Mouse (Mus musculus) adrenal gland, adult (tissue): ENCODE results near the gene Ebpl.

Source experiments
- DNase-seq, 2 experiments: peaks; one replicate each; pipeline ENCODE4 v3.0.0; 2022 to 2023; ENCODE audit warnings: low spot score in 1 of 2; ENCODE audit not compliant: inconsistent age in 2 of 2

The Ebpl gene

DNA sequence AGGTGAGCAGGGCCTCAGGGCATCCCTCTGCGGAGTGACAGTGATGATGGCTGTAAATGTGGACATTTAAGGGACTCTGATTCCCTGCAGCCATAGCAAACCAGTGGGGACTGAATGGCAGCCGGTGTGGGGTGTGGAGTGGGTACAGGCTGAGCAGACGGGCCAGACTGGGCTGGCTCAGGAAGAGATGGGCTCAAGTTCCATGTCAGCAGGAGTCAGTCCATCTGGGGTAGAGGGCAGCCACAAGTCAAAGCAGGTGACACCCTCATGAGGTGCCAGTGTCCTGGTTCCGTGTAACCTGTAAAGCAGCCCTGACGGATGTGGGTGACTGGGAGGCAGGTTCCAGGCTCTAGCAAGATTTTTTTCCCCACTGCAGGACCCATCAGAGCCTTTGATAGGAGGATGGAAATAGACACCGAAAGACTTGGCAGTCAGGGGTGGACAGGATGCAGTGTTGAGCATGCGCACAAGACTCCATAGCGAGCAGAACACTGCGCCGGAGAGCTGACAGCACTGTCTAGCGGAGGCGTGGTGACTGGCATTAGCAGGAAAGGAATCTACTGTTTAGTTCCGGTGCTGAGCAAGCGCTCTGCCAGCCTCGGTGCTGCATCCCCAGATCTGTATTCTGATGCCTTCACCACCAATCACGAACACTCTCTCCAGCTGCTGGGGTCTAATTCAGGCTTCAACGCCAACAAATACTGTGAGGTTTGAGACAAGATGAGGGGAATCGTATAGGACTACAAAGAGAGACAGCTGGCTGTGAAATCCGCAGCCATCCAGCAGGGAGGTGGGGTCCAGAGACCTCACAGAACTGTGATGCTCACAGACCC lies 32.4 kb downstream of the Ebpl start:
- peak; percentile 64 to 80 for DNase-seq

DNA sequence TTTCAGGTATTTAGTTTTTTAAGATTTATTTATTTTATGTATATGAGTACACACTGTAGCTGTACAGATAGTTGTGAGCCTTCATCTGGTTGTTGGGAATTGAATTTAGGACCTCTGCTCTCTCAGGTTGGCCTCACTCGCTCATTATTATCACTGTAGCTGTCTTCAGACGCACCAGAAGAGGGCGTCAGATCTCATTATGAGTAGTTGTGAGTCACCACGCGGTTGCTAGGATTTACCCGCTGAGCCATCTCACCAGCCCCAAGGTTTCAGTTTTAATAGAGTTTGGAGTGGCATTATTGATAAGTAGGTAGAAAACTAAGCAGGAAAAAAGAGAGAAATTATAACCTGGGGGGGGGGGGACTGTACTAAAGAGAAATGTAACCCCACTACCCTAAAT lies 33.2 kb downstream of the Ebpl start:
- DNase-seq: peak; percentile 39 to 70

DNA sequence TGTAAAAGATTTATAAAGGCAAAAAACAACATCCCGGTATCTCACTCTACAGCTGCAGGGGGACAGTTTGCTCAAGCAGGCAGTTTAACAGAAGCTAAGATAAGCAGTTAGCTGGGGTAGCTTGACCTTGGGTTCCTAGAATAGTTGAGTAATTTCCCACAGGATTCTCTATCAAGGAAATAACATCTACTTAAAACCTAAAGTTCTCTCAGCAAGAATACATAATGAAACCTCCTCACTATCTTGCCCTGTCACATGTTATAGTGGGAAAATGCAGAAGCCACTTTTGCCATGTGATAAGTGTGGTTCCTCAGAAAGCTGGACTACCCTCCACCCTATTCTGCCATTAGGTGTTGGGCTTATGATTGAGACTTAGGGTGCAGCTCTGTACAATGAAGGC lies 37.5 kb downstream of the Ebpl start:
- DNase-seq: no peak

DNA sequence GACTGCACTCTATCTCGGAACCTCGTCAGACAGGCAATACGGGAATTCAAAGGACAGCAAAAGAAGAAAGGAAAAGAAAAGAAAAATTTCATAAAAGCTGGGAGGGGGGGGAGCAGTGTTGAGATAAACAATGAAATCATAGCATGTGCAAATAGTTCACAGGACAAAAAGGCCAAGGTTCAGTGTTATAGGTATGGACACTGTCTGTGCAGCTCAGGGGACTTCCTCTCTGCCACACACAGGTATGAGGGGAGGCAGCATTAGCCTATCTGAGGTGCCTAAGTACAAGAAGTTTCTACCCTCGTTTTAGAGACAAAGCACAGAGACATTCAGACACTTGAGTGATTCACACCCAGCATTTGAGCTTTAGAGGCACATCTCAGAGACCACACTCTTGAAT lies 39.0 kb downstream of the Ebpl start:
- no peak for DNase-seq

DNA sequence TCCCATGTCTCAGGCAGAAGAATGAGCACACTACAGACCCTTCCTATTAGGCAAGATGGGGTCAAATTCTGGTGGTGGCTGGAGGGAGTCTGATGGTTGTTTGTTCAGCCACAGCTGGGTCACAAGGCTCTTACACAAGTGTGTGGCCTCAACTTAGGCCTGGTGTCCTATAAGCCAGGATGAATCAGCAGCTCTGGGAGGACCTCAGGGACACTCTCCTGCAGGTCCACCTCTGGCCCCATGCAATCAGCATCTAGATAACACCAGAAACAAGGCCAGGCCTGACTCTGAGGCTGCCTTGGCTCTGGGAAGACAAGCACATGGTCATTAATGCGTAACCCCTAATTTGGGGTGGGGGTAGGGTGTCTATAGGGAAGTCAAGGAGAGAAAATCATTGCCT lies 39.5 kb downstream of the Ebpl start:
- peak; percentile 30 to 86 for DNase-seq

DNA sequence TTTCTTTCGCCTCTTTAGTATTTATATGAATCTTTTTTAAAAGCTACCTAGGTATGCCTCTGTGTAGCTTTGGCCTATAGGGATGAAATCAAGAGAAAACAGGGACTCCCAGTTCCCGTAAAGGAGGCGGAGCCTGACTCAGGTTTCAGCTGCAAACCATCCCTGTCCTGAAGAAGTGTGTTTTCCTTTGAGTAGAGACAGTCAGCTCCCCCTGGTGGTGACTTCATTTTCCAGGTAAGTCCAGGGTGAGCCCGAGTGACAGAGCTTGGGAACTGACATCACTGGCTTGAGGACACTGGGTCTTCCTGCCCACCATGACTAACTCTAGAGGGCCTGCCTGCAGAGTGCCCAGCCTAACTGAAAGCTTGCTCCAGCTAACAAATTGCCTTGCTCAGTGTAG lies 43.4 kb downstream of the Ebpl start:
- DNase-seq: peak; percentile 46 to 88

DNA sequence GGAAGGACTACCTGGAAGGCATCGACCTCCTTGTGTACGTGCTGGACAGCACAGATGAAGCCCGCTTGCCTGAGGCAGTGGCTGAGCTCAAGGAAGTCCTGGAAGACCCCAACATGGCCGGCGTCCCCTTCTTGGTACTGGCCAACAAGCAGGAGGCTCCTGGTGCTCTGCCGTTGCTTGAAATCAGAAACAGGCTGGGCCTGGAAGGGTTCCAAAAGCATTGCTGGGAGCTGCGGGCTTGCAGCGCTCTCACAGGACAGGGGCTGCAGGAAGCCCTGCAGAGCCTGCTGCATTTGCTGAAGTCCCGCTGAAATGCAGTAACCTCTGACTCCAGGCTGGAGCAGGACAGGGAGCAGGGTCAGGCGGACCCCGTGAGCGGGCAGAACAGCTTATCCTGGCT lies 49.3 kb downstream of the Ebpl start:
- peak in 1 of 2 experiments; percentile 31 for DNase-seq

DNA sequence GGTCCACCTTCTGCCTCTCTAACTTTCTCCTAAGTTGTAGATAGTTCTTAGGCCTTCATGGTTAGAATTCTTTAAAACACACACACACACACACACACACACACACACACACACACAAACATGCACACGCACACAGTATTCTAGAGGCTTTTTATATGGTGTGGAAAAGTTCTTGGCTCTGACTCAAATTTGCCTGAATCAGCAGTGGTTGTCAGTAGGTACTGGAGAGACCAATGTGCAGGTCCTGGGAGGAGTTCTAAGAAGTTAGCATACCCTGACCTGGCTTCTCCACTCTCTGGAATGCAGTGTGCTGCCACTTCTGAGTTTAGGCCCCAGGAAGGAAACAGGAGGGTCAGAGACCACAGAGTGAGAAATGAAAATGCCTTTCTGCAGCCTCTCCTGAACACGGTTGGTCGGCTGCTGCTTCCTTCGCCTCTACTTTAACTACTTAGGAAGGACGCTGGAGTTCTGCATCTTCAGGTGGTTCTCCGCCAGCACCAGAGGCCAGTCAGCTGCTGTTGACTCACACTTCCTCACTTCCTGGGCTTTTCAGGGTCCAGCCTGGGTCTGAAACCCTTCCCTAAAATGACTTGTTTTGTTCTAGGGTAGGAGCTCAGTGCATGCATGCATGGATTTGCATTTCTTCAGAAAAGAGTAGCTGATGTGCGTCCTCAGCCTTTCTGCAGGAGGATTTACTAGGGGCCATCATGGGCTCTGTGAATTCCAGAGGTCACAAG lies 50.0 kb downstream of the Ebpl start:
- DNase-seq: no peak

DNA sequence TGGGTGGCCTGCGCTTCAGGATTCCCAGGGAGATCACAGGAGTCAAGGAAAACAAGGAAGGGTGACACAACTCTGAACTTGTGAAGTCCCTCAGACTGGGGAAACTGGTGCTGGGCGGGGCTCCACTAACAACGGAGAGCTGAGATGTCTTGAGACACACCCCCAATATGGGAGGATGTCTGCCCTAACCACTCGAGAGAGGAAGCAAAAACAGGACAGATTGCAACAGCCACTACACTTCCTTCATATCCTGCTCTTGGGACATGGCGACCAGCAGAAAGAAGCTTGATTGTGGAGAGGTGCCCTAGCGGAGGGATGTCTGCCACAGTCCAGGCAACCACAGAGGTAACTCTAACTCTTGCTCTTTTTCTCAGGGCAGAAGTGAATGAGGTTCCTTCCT lies 50.6 kb downstream of the Ebpl start, which contains the start of gene Arl11:
Gene Arl11 (plus strand): TSS at position 161 of the 400 bp plus-strand sequence.
- DNase-seq: peak in 1 of 2 experiments; percentile 42

DNA sequence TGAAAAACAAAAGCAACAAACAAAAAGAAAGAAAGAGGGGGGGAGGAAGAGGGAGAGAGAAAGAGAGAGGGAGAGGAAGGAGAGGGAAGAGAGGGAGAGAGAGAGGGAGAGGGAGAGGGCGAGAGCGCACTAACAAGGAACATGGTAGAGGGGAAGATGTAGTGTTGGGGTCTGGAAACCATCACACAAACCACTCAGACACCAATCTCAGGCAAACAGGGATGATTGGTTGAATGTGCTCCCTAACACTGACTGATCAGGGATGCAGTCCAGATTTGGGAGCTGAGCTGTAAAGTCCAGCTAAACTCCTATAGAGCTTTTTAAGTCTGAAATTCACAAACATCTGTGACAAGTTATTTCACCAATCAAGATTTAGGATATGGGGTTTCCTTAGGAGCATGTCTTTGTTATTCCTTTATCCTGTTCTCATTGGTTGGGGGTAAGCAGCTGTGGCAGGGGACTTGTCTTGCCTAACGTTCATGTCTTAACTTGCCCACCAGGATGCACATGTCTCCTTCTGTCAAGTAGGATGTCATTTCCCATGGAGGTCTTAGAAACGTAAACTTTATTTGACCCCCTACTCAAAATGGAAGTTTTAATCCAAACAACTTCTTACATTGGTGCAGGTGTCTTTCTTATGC lies 56.1 kb downstream of the Ebpl start:
- no peak for DNase-seq

DNA sequence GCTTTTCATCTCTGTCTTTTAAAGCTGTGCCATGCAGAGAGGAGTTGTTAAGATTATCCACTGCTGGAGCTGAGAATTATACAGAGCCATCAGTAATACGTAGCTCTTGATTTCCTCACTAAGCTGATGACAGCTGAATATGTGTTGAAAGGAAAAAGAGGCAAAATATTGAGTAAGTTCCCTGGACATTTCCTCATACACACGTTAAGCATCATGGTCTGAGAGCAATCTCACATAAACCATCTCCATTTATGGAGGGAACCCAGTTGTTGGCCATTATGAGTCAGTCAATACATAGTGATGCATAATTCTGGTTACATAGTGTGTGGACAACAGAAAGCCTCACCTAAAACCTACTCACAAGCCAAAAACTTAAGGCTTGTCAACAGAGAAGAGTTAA lies 57.8 kb downstream of the Ebpl start:
- no peak for DNase-seq

DNA sequence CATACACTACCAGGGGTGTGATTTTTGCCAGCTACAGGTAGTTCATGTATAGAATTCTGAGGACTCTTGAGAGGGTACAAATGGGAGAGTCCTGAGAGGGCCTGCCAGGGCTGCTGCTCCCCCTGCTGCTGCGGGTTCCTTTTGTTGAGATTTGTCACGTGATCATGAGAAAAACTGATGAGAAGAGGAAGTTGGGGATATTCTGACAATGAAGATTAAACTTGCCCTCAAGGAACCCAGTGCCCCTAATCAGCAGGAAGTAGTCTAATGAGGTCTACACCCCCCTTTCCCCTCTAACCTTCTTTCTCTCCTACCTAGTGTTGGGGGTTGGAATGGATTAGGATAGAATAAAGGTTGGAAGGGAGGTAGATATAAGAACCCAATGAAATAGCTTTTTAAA lies 58.9 kb downstream of the Ebpl start:
- DNase-seq: no peak

DNA sequence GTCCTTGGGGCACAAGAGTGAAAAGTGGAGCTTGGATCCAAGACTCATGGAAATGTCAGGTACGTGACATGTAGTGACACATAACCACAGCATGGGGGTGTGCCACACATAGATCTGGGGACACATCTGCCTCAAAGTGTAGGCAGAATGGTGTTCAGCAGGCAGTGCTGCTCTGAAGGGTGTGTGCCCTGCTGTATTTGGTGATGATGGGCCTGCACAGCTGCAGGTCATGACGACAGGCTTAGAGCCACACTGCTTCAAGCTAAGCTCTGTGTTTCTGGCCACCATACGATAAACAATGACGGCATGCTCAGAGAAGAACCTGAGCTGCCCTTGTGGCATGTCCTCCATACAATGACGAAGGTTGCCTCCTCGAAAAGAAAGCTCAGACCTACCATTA lies 60.4 kb downstream of the Ebpl start:
- no peak for DNase-seq

DNA sequence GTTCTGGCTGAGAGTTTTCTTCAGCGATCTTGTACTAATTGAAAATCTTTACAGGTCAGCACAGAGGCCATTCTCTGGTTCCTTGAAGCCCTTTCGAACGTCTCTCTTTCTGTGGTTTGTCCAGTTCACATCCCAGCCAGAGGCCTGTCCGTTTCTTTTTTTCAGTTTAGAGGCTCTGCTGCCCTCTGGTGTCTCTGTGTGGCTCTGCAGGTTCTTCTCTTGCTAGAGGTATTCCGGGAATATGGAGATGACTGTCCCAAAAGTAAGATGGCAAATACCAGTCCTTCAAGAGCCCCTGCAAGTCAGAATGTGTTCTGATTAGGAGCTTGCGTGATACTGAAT lies 65.5 kb downstream of the Ebpl start:
- DNase-seq: peak; percentile 55 to 87

DNA sequence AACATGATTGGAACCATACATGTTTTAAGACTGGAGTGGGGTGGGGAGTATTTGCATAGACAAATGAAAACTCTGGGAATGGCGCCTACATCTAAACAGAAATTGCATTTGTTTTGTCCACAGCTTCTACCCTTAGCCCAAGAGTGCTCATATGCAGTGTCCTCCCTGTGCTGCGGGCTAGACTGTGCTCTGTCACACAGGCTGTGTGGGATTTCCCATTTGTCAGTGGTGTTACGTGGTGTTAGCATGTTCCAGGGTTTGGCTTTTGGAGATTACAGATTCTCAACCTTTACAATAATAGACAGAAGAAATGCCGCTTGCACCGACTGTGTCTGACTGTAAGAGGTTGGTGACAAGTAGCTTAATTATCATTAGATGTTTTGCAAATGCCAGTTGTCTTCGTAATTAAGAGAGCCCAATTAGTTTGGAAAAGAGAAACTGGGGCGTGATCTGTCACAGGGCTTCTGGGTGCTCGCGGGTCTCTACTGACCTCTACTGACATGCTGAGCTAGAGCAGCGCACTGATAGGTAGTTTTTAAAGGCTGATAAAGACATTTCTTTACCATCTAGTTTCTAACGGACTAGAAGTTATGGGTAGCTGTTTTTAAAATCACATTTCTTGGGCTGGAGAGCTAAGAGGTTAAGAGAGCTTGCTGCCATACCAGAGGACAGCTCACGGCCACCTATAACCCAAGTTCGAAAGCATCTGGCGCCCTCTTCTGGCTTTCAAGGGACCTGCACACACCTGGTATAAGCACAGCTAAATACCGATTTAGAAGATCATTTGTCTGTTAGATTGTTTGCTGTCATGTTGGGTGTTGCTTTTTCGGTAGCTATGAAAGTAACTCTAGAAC lies 66.1 kb downstream of the Ebpl start:
- peak; percentile 65 to 92 for DNase-seq

DNA sequence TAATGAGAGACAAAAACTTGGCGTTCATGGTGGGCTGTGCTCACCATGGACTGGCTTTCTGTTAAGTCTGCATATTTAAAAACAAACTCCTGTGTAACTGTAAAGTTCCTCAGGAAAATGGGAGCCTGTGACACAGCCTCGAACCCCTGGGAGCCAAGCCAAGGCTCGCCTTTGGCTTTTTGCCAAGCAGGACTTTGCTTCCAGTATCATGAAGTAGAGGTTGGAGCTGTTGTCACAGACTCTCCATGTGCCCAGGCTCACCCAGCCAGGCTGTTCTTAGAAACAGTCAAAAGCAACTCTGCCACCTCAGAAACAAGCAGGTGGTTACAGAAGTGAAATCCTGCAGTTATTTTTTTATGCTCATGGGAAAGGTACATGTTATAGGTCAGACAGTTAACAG lies 69.6 kb downstream of the Ebpl start:
- peak; percentile 36 to 89 for DNase-seq

DNA sequence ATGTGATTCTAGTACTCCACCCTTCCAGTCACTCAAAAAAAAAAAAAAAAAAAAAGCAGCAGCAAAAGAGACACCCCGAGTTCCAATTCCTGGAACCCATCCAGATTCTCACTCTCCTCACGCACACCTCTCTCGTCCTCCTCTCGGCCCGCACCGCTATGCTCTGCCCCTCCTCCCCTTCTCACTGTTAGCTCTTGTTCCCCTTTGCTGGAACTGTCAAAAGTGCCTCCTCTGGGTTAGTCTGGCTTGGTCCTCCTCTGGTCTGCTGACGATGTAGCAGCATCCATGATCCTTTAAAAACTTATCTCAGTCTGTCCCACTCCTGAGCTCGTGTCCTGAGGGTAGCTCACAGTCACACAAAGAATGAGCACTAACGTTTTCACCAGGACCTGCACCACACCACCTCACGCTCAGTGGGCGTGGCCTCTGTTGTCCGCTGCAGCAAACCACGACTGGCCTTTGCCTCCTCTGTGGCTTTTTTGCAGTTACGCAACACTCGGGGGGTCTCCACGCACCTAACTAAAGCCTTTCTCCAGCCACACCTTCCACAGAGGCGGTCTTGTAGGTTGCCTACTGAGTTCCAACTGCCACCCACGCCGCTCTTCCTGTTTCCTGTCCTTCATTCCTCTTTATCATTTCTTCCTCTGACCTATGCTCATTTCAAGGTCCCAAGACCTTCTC lies 71.5 kb downstream of the Ebpl start:
- no peak for DNase-seq
